Mouse (Mus musculus) large intestine, adult 2 months (tissue): ENCODE results near the gene Dchs1. TPM values are rescaled to one million over a fixed set of nuclear protein-coding genes. Genes with fewer than 3 reads are reported as not detected.

Experiments
- DNase-seq: peaks from one replicate; pipeline ENCODE4 v3.0.0-alpha.2; 2012; ENCODE audit warnings: low read depth, low spot score
- WGBS: fragments of 180-500 bp; shearing (Covaris S2); methylation state at CpG from one replicate; pipeline ENCODE4 v1.1.7; 2018; 5-methylcytosine and 5-hydroxymethylcytosine counted together
- polyA plus RNA-seq: library from polyadenylated mRNA; depleted of rRNA; stranded (reverse); fragments of >200 nt; gene quantifications from 2 replicates; pipeline ENCODE4 v1.2.3, GENCODE M21; 2012; rRNA removed

Dchs1 gene
- polyA plus RNA-seq, 1 experiment, result 2.0 TPM

DNA sequence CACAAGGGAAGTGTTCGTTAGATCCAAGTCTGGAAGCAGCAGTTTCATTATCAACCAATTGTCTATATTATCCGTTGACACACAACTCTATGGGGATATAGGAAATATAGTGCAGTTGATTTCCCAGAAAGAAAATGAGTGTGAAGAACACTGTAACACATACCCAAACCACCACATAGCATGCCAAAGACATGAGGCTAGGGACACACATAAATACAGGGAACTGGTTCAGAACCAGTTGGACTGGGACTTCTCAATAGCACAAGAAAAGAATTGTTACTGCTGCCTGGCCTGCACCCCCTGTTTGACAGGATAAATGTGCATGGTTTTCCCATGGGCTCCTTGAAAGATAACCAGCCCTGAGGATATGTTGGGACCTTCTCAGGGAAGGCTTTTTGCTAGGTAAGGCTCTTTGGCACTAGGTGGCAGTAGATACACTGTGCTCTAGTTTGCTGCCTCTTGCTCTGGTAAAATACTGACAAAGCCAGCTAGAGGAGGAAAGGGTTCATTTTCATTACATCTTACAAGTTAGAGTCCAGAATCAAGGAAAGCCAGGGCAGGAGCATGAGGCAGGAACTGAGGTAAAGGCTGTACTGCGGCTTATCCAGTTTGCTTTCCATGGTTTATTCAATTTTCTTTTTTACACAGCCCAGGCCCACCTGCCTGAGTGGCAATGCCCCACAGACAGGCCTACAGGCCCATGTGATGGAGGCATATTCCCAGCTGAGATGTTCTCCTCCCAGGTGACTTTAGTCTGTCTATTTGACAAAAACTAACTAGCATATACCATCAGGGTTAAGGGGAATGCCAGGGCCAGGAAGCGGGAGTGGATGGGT lies 61.1 kb downstream of the Dchs1 start:
- no peak for DNase-seq
- WGBS, result 75% methylated on average over 4 of the region's 4 CpGs

- 56% methylated on average over 2 of the region's 2 CpGs for WGBS
- DNase-seq, result no peak
Measured at GRCm38 (mm10) chr7:105721916-105722315, 65.5 kb downstream of the Dchs1 start.

GRCm38 (mm10) chr7:105715366-105715765 lies 72.1 kb downstream of the Dchs1 start:
- no peak for DNase-seq
- 64% methylated on average over 3 of the region's 3 CpGs for WGBS

DNA sequence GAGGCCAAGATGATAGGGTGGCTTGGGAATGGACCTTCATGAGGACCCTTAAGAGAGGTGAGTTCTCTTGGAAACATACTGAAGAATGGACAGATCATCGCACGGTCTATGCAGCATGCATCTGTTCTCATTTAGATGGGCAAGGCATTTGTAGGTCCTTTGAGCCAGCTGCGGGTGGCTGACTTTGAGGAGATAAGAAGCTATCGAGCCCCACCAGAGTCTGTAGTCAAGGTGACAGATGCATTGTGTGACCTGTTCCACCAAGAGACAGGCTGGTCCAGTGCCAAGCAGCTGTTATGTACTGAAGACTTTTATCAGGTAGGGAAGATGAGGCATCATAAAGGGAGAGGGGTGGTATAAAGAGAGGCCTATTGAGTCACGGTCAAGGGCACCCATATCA lies 78.7 kb downstream of the Dchs1 start:
- DNase-seq, result no peak
- WGBS, result 87% methylated on average over 5 of the region's 5 CpGs

DNA sequence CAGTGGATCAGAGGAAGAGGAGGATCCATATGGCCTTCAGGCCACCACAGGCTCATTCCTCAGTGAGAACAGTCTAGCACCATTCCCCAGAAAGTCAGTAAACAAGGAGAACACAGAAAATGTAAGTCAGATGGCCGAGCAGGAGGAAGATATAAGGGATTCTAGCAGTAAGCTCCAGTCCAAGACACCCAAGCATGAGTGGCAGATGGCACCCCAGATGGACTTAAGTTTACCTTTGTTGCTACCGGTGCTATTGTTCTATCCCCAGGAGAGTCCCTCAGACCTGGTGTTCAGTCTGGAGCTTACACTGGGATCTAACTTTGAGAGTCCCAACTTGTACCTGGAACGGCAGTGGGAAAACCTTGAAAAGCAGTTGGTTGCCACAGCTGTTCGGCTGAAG lies 83.6 kb downstream of the Dchs1 start:
- no peak for DNase-seq
- 88% methylated on average over 4 of the region's 4 CpGs for WGBS

- no peak for DNase-seq
- 88% methylated on average over 16 of the region's 16 CpGs for WGBS
Measured at GRCm38 (mm10) chr7:105703184-105703583, 84.3 kb downstream of the Dchs1 start.

Other genes starting within 250 kb of the Dchs1 start
- 16.0 and 17.8 TPM in 2 replicates for gene Smpd1, start 233.3 kb downstream of the Dchs1 start, polyA plus RNA-seq
- gene Apbb1, start 206.0 kb downstream of the Dchs1 start, polyA plus RNA-seq, result 12.1 and 15.8 TPM in 2 replicates
- gene Hpx, start 187.5 kb downstream of the Dchs1 start, polyA plus RNA-seq, result 0.40 and 0.49 TPM in 2 replicates
- gene Trim3, start 154.1 kb downstream of the Dchs1 start, polyA plus RNA-seq, result 11.5 and 18.2 TPM in 2 replicates
- gene Timm10b, start 147.6 kb downstream of the Dchs1 start, polyA plus RNA-seq, result 122 and 132 TPM in 2 replicates
- 50.9 and 58.5 TPM in 2 replicates for gene Arfip2, start 147.2 kb downstream of the Dchs1 start, polyA plus RNA-seq
- 235 and 264 TPM in 2 replicates for gene Gm45799, start 147.1 kb downstream of the Dchs1 start, polyA plus RNA-seq
- gene Dnhd1, start 136.8 kb downstream of the Dchs1 start, polyA plus RNA-seq, result 1.1 and 1.5 TPM in 2 replicates
- 90.7 and 95.6 TPM in 2 replicates for gene Ilk, start 51.1 kb downstream of the Dchs1 start, polyA plus RNA-seq
- gene Rrp8, start 50.3 kb downstream of the Dchs1 start, polyA plus RNA-seq, result 5.2 and 5.7 TPM in 2 replicates
- 386 and 435 TPM in 2 replicates for gene Taf10, start 43.3 kb downstream of the Dchs1 start, polyA plus RNA-seq
- 47.6 and 65.6 TPM in 2 replicates for gene Tpp1, start 35.4 kb downstream of the Dchs1 start, polyA plus RNA-seq
- gene Mrpl17, start 23.4 kb upstream of the Dchs1 start, polyA plus RNA-seq, result 164 and 166 TPM in 2 replicates
- gene Gm4070, start 166.3 kb upstream of the Dchs1 start, polyA plus RNA-seq, result 1.4 and 2.9 TPM in 2 replicates